Mouse (Mus musculus) heart, embryonic 13.5 days (tissue): ENCODE measurements around the gene Herpud1. TPM values are rescaled to one million over a fixed set of nuclear protein-coding genes. Genes with fewer than 3 reads are reported as not detected.

Experiments used
- ATAC-seq: fragments of 200-750 bp; cut with Nextera tagmentation; 2 replicates; pipeline ENCODE4 v1.8.0; 2017; ENCODE audit warnings: moderate TSS enrichment; ENCODE audit not compliant: insufficient number of reproducible peaks, low FRiP score, low TSS enrichment; ENCODE audit errors: extremely low read depth
- H3K27ac ChIP-seq: fragments of 300-500 bp; sonication (generic); replicated peaks from 2 replicates; pipeline ENCODE4 v1.5.1; 2015; ENCODE audit warnings: moderate library complexity, mild to moderate bottlenecking, inconsistent platforms
- H3K27me3 ChIP-seq: fragments of 300-500 bp; sonication (generic); replicated peaks from 2 replicates; pipeline ENCODE4 v1.6.1; 2015; ENCODE audit warnings: mild to moderate bottlenecking, inconsistent platforms
- H3K36me3 ChIP-seq: fragments of 300-500 bp; sonication (generic); 2 replicates; pipeline ENCODE4 v1.6.1; 2015; ENCODE audit warnings: mild to moderate bottlenecking, inconsistent platforms
- H3K4me1 ChIP-seq: fragments of 300-500 bp; sonication (generic); 2 replicates; pipeline ENCODE4 v1.6.1; 2015; ENCODE audit warnings: inconsistent platforms
- H3K4me2 ChIP-seq: fragments of 300-500 bp; sonication (generic); 2 replicates; pipeline ENCODE4 v1.6.1; 2015; ENCODE audit warnings: inconsistent platforms, mild to moderate bottlenecking, moderate library complexity
- H3K4me3 ChIP-seq: fragments of 300-500 bp; sonication (generic); 2 replicates; pipeline ENCODE4 v1.5.1; 2015; ENCODE audit warnings: moderate library complexity, mild to moderate bottlenecking, inconsistent platforms
- H3K9ac ChIP-seq: fragments of 300-500 bp; sonication (generic); 2 replicates; pipeline ENCODE4 v1.6.1; 2015; ENCODE audit warnings: inconsistent platforms, mild to moderate bottlenecking, moderate library complexity
- H3K9me3 ChIP-seq: fragments of 300-500 bp; sonication (generic); 2 replicates; pipeline ENCODE4 v1.6.1; 2016; ENCODE audit warnings: inconsistent platforms
- WGBS: fragments of 180-500 bp; shearing (Covaris S2); methylation state at CpG from one replicate; pipeline ENCODE4 v1.1.7; 2015; ENCODE audit warnings: mixed read lengths; 5-methylcytosine and 5-hydroxymethylcytosine counted together
- polyA plus RNA-seq: library from polyadenylated mRNA; unstranded; fragments of >200 nt; fragmentation: Nextera tagmentation; extraction: Ambion mirVana; gene quantifications from 2 replicates; pipeline ENCODE4 v1.2.1, GENCODE M21; 2015

The Herpud1 gene
- polyA plus RNA-seq, 1 experiment from 2014 or later, result 80.6 TPM

- Histone ChIP-seq H3K4me3 (no peak overlapping the region), H3K4me1 (peaks cover 11% of the 10 kb centered on the region), H3K9ac (no peak overlapping the region), H3K9me3 (no peaks in the 10 kb centered on the region), H3K27ac (no peak overlapping the region), H3K36me3 (no peaks in the 10 kb centered on the region), H3K27me3 (no peaks in the 10 kb centered on the region), H3K4me2 (no peak overlapping the region)
- 70% methylated on average over 6 of the region's 6 CpGs for WGBS
- no peak for ATAC-seq
These were observed 26.3 kb downstream of the Herpud1 start for GRCm38 (mm10) chr8:94412518-94412917.

DNA sequence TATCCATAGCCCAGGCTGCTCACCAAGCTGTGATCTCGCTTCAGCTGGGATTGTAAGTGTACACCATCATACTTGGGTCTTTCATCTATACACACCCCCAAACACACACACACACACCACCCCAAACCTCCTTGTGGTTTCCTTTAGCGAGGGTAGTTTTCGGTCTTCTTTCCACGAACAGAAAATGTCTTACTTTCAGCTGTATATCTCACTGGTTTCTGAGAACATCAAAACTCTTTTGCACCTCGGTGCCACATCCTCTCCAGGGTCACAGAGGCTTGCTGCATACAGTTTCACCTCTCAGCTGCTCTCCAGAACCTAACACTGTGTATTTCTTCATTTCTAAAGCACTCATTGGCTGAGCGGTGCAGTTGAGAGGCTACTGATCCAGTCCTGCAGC is 27.3 kb downstream of the Herpud1 start:
- H3K4me2 ChIP-seq, result no peak overlapping the region
- peaks cover 7% of the 10 kb centered on the region for H3K4me1 ChIP-seq

GRCm38 (mm10) chr8:94415218-94415617 is 29.0 kb downstream of the Herpud1 start:
- Histone ChIP-seq H3K9me3 (no peaks in the 10 kb centered on the region), H3K27me3 (0 out of 2 replicates have a peak, but pooled peaks cover 3% of the 10 kb centered on the region), H3K4me2 (no peak overlapping the region), H3K27ac (no peak overlapping the region), H3K4me3 (no peak overlapping the region), H3K4me1 (no peaks in the 10 kb centered on the region), H3K9ac (no peak overlapping the region), H3K36me3 (no peaks in the 10 kb centered on the region)
- WGBS, result 60% methylated on average over 2 of the region's 2 CpGs
- no peak for ATAC-seq

More for the DNA sequence above, 27.3 kb downstream of the Herpud1 start:
- Histone ChIP-seq H3K9ac (no peak overlapping the region), H3K36me3 (no peaks in the 10 kb centered on the region), H3K9me3 (no peaks in the 10 kb centered on the region), H3K27ac (no peak overlapping the region), H3K27me3 (no peaks in the 10 kb centered on the region), H3K4me3 (no peak overlapping the region)
- ATAC-seq, result no peak
- WGBS, result 81% methylated on average over 6 of the region's 6 CpGs

GRCm38 (mm10) chr8:94418017-94418416 is 31.8 kb downstream of the Herpud1 start:
- 62% methylated on average over 9 of the region's 9 CpGs for WGBS
- Histone ChIP-seq H3K9me3 (no peaks in the 10 kb centered on the region), H3K4me3 (no peak overlapping the region), H3K4me1 (no peaks in the 10 kb centered on the region), H3K9ac (no peak overlapping the region), H3K27ac (no peak overlapping the region), H3K4me2 (no peak overlapping the region), H3K36me3 (no peaks in the 10 kb centered on the region), H3K27me3 (0 out of 2 replicates have a peak, but pooled peaks cover 3% of the 10 kb centered on the region)
- ATAC-seq, result no peak

DNA sequence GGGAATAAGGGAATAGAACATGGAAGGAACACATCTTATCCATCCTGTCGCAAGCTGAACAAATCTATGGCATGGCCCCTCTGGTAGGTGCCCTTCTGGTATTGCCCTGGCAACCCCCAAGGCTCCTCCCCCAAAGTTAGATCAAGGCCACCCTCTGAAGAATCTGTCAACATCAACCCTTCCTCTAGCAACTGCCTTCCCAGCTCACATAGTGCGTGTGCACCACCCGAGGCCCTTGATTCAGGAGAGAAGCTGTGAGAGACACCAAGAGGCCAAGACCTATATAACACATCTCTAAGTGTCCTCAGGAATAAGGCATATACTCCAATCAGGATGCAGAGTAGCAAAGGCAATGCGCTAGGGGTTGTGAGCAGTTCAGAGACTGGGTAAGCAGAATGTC is 36.0 kb downstream of the Herpud1 start:
- H3K4me2 ChIP-seq, result no peak overlapping the region
- no peaks in the 10 kb centered on the region for H3K9me3 ChIP-seq
- no peak overlapping the region for H3K4me3 ChIP-seq
- 82% methylated on average over 4 of the region's 4 CpGs for WGBS
- peaks cover 5% of the 10 kb centered on the region for H3K27me3 ChIP-seq
- H3K4me1 ChIP-seq, result no peaks in the 10 kb centered on the region
- H3K36me3 ChIP-seq, result no peaks in the 10 kb centered on the region
- no peak overlapping the region for H3K9ac ChIP-seq
- no peak overlapping the region for H3K27ac ChIP-seq
- ATAC-seq, result no peak

DNA sequence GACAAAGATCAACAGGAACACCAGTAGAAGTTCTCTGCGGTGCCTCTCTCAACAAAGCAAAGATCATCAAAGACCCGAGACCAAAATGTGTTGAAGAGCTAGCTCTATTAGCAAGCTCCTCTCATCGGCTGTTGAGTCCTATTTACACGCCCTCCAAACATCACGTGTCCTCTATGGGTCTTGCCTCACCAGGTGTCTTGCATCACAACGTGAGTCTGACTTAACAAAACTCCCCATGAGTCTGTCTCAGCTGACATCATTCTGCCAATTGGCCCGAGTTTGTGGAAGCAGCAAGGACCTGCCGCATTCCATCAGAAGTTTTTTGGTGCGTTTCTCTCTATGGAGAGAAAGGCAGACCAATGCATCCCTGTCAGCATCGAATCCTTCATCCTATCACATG is 41.7 kb downstream of the Herpud1 start:
- Histone ChIP-seq H3K27ac (no peak overlapping the region), H3K4me2 (no peak overlapping the region), H3K27me3 (peaks cover 48% of the 10 kb centered on the region), H3K36me3 (no peaks in the 10 kb centered on the region), H3K9ac (no peak overlapping the region), H3K9me3 (no peaks in the 10 kb centered on the region), H3K4me3 (no peak overlapping the region), H3K4me1 (no peaks in the 10 kb centered on the region)
- no peak for ATAC-seq
- 38% methylated on average over 10 of the region's 10 CpGs for WGBS

GRCm38 (mm10) chr8:94428420-94428819 is 42.2 kb downstream of the Herpud1 start:
- H3K4me1 ChIP-seq, result no peaks in the 10 kb centered on the region
- no peak overlapping the region for H3K27ac ChIP-seq
- H3K4me2 ChIP-seq, result no peak overlapping the region
- H3K27me3 ChIP-seq, result peaks cover 53% of the 10 kb centered on the region
- H3K36me3 ChIP-seq, result no peaks in the 10 kb centered on the region
- H3K4me3 ChIP-seq, result no peak overlapping the region
- no peak overlapping the region for H3K9ac ChIP-seq
- ATAC-seq, result no peak
- WGBS, result 54% methylated on average over 4 of the region's 4 CpGs
- H3K9me3 ChIP-seq, result no peaks in the 10 kb centered on the region

DNA sequence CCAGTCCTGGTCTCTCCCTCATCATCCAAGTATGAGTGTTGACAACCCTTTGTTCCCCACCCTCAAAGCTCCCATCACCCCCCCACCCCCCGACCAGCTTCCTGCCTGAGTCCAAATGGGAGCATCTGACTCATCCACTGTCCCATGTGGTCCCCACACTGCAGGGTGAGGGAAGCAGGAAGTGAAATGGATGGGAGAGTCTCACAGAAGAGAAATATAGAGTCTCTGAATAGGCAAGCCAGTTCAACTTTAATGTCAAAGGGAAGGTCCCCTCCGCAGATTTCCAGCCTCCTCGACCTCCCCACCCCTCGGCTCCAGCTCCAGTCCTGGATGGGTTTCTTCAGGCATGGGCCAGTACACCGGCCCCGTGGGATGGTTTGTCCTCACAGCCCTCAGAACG is 43.1 kb downstream of the Herpud1 start:
- Histone ChIP-seq H3K9me3 (no peaks in the 10 kb centered on the region), H3K4me3 (no peak overlapping the region), H3K4me1 (peaks cover 6% of the 10 kb centered on the region; the same call in 1 of the 2 replicates), H3K27ac (no peak overlapping the region), H3K4me2 (no peak overlapping the region), H3K9ac (no peak overlapping the region), H3K36me3 (no peaks in the 10 kb centered on the region), H3K27me3 (peaks cover 59% of the 10 kb centered on the region)
- no peak for ATAC-seq
- 71% methylated on average over 7 of the region's 7 CpGs for WGBS

GRCm38 (mm10) chr8:94432212-94432611 is 46.0 kb downstream of the Herpud1 start:
- no peaks in the 10 kb centered on the region for H3K9me3 ChIP-seq
- no peak overlapping the region for H3K4me2 ChIP-seq
- no peak for ATAC-seq
- no peak overlapping the region for H3K4me3 ChIP-seq
- no peak overlapping the region for H3K9ac ChIP-seq
- peaks cover 71% of the 10 kb centered on the region for H3K27me3 ChIP-seq
- H3K27ac ChIP-seq, result no peak overlapping the region
- 69% methylated on average over 3 of the region's 3 CpGs for WGBS
- H3K36me3 ChIP-seq, result no peaks in the 10 kb centered on the region
- peaks cover 6% of the 10 kb centered on the region; the same call in 1 of the 2 replicates for H3K4me1 ChIP-seq

GRCm38 (mm10) chr8:94433981-94434466 is 47.8 kb downstream of the Herpud1 start, which contains the start of gene Nlrc5:
Gene Nlrc5 (plus strand): TSS chr8:94434356.
- H3K27me3 ChIP-seq, result peaks cover 54% of the 10 kb centered on the region
- H3K9me3 ChIP-seq, result no peaks in the 10 kb centered on the region
- no peak within 1 kb of the TSS for H3K27ac ChIP-seq
- peaks cover 6% of the 10 kb centered on the region; the same call in 1 of the 2 replicates for H3K4me1 ChIP-seq
- peak within 1 kb of the TSS; percentile 86 for H3K4me2 ChIP-seq
- no peaks in the 10 kb centered on the region for H3K36me3 ChIP-seq
- no peak for ATAC-seq
- peak within 1 kb of the TSS; percentile 74 for H3K9ac ChIP-seq
- H3K4me3 ChIP-seq, result peak within 1 kb of the TSS; percentile 59
- 1% methylated on average over 29 of the region's 29 CpGs for WGBS

DNA sequence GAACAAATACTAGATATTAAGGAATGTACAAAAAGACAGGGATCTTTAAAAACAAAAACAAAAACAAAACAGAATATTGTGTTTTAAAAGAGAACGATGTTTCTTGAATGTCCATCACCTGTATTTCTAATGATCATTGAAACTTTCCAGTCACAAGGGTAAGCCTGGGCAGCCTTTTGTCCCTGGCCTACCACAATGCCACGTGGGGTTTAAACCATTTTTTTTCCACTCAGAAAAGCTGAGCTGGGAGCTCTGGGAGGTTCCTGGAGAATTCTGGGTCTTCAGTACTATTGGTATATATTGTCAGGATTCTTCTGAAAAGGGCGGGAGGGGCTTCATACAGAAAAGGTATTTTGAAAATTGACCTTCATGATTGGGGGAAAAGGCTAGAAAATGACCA is 48.7 kb downstream of the Herpud1 start:
- H3K4me3 ChIP-seq, result no peak overlapping the region
- no peak for ATAC-seq
- no peaks in the 10 kb centered on the region for H3K36me3 ChIP-seq
- peaks cover 6% of the 10 kb centered on the region; the same call in 1 of the 2 replicates for H3K4me1 ChIP-seq
- no peaks in the 10 kb centered on the region for H3K9me3 ChIP-seq
- H3K4me2 ChIP-seq, result no peak overlapping the region
- H3K27ac ChIP-seq, result no peak overlapping the region
- WGBS, result 79% methylated on average over 3 of the region's 3 CpGs
- no peak overlapping the region for H3K9ac ChIP-seq
- H3K27me3 ChIP-seq, result peaks cover 51% of the 10 kb centered on the region

DNA sequence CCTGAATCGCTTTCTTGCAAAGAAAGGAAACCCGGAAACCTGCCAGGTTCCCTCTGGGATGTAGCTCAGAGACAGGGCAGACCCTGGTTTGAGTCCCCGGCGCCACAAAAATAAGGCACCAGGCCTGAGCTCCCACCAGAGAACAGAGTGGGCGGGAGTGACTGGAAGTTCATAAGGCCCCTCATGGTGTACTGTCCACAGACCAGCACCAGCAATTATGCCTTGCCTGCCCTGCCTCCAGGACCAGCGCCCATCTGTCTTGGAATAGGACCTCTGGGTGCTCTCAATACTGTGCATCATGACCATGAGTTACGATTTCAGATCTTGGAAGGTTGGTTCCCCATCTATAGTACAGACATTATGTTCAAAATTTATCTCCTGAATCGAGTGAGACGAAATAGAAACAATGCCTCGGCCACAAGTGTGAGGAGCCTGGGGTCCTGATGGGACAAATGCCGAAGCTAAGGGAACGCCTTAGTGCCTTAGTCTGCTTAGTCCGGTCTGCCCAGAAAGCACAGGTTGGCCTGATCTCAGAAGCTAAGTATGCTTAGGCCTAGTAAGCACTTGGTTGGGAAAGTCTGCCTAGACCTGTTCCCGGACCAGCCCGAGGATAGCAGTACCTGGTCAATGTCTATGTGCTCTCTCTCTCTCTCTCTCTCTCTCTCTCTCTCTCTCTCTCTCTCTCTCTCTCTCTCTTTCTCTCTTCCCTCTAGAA is 49.3 kb downstream of the Herpud1 start:
- Histone ChIP-seq H3K9me3 (no peaks in the 10 kb centered on the region), H3K27me3 (peaks cover 46% of the 10 kb centered on the region)

More for the DNA sequence above, 49.3 kb downstream of the Herpud1 start:
- Histone ChIP-seq H3K4me2 (no peak overlapping the region), H3K27ac (no peak overlapping the region), H3K36me3 (no peaks in the 10 kb centered on the region), H3K4me3 (no peak overlapping the region), H3K9ac (no peak overlapping the region), H3K4me1 (peaks cover 6% of the 10 kb centered on the region; the same call in 1 of the 2 replicates)
- 84% methylated on average over 15 of the region's 15 CpGs for WGBS
- no peak for ATAC-seq
